Mouse (Mus musculus): Measurements from ENCODE around the gene Gm48552. TPM values are rescaled to one million over a fixed set of nuclear protein-coding genes. Genes with fewer than 3 reads are reported as not detected.

Gm48552 gene
- polyA plus RNA-seq, 1 experiment from 2014 or later = 0.78 TPM

GRCm38 (mm10) chr10:81365073-81365472, 23.7 kb upstream of the Gm48552 start:
- DNase-seq (ENCODE audit: extremely low spot score, low spot score) = no peak
- H3K9me3 ChIP-seq = no peaks in the 10 kb centered on the region
- WGBS = 37% methylated on average over 4 of the region's 4 CpGs
- H3K4me3 ChIP-seq = peak overlapping the region; percentile 49
- peaks cover 40% of the 10 kb centered on the region for H3K27me3 ChIP-seq (ENCODE audit: poor library complexity, severe bottlenecking)
- peak overlapping the region; percentile 60 for H3K27ac ChIP-seq
- peaks cover 82% of the 10 kb centered on the region for H3K4me1 ChIP-seq
- H3K36me3 ChIP-seq (replicated peaks) = peaks cover 60% of the 10 kb centered on the region

GRCm38 (mm10) chr10:81365672-81366476, 22.9 kb upstream of the Gm48552 start, which contains the start of gene 4930404N11Rik:
TSS of gene 4930404N11Rik (minus strand) at chr10:81365816.
- H3K27me3 ChIP-seq (ENCODE audit: poor library complexity, severe bottlenecking) = peaks cover 40% of the 10 kb centered on the region
- WGBS = 18% methylated on average over 12 of the region's 12 CpGs
- H3K27ac ChIP-seq = peak within 1 kb of the TSS; percentile 60
- H3K9me3 ChIP-seq = no peaks in the 10 kb centered on the region
- H3K36me3 ChIP-seq (replicated peaks) = peaks cover 68% of the 10 kb centered on the region
- peak; percentile 74 for DNase-seq (ENCODE audit: extremely low spot score, low spot score)
- H3K4me3 ChIP-seq = peak within 1 kb of the TSS; percentile 49
- peaks cover 75% of the 10 kb centered on the region for H3K4me1 ChIP-seq

DNA sequence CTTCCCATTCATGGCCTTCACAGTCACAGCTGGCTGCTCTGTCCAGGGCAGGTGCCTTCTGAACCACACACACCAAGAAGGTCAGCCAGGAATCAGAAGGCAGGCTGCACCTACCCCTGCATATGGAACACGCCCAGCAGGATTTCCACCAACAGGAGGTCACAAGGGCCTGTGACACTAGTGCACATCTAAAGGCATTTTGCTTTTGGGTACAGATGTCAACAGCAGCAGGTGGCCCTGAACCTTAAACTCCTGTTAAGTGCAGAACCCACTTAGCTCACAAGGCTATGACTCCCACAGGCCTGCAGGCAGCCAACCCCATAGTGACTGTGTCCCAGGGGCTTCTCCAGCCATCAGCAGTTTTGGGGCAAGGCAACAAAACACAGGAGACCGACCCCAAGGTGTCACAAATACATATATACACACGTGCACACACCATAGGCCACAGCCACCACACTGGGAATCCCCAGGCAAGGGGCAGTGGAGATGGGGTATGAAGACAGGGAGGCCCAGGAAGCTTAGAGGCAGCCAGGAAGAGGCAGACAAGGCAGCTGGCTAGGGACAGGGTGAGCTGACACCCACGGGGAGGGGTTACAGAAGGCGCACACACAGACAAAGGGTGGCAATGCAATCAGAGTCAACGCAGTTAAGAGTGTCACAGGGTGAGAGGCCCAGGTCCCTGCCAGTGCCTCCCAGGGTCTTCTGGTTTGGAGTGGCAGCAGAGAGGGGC, 22.2 kb upstream of the Gm48552 start:
- H3K27ac ChIP-seq = peak overlapping the region; percentile 60

DNA sequence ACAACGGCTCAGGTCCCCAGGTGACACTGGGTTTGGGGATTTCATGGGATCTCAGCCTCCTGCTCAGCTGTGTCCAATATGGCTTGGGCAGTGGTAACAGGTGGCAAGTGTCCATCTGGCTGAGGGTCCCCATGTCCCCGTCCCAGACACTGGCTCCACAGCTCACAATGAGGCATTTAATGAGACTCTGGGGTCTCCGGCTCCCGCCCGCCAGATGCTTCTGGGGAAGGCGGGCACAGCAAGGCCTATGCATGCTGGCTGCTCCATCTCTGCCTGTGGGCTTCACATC, 21.7 kb upstream of the Gm48552 start:
- Histone ChIP-seq H3K36me3 (replicated peaks) (peaks cover 70% of the 10 kb centered on the region), H3K4me1 (peaks cover 62% of the 10 kb centered on the region), H3K27ac (no peak overlapping the region), H3K9me3 (no peaks in the 10 kb centered on the region), H3K4me3 (no peak overlapping the region), H3K27me3 (ENCODE audit: poor library complexity, severe bottlenecking) (peaks cover 30% of the 10 kb centered on the region)
- DNase-seq (ENCODE audit: extremely low spot score, low spot score) = no peak
- WGBS = 90% methylated on average over 6 of the region's 6 CpGs

More for the DNA sequence above, 22.2 kb upstream of the Gm48552 start:
- WGBS = 86% methylated on average over 6 of the region's 6 CpGs
- Histone ChIP-seq H3K36me3 (replicated peaks) (peaks cover 70% of the 10 kb centered on the region), H3K4me1 (peaks cover 67% of the 10 kb centered on the region), H3K4me3 (0 out of 2 replicates have a peak overlapping the region, but pooled peaks have one; percentile 49), H3K27me3 (ENCODE audit: poor library complexity, severe bottlenecking) (peaks cover 35% of the 10 kb centered on the region), H3K9me3 (no peaks in the 10 kb centered on the region)
- DNase-seq (ENCODE audit: extremely low spot score, low spot score) = no peak

- Histone ChIP-seq H3K27me3 (ENCODE audit: poor library complexity, severe bottlenecking) (no peaks in the 10 kb centered on the region), H3K27ac (no peak overlapping the region), H3K4me1 (peaks cover 39% of the 10 kb centered on the region), H3K9me3 (no peaks in the 10 kb centered on the region), H3K4me3 (no peak overlapping the region), H3K36me3 (replicated peaks) (peaks cover 63% of the 10 kb centered on the region)
- DNase-seq (ENCODE audit: extremely low spot score, low spot score) = no peak
- WGBS = 96% methylated on average over 10 of the region's 10 CpGs
Measured at GRCm38 (mm10) chr10:81375322-81375721, 13.5 kb upstream of the Gm48552 start.

GRCm38 (mm10) chr10:81376561-81377361, 12.0 kb upstream of the Gm48552 start:
- H3K36me3 ChIP-seq (replicated peaks) = peaks cover 48% of the 10 kb centered on the region
- H3K27me3 ChIP-seq (ENCODE audit: poor library complexity, severe bottlenecking) = no peaks in the 10 kb centered on the region
- no peak for DNase-seq (ENCODE audit: extremely low spot score, low spot score)
- no peaks in the 10 kb centered on the region for H3K9me3 ChIP-seq
- peak overlapping the region; percentile 92 for H3K4me3 ChIP-seq
- H3K27ac ChIP-seq = peak overlapping the region; percentile 98
- WGBS = 41% methylated on average over 6 of the region's 6 CpGs
- H3K4me1 ChIP-seq = peaks cover 39% of the 10 kb centered on the region

DNA sequence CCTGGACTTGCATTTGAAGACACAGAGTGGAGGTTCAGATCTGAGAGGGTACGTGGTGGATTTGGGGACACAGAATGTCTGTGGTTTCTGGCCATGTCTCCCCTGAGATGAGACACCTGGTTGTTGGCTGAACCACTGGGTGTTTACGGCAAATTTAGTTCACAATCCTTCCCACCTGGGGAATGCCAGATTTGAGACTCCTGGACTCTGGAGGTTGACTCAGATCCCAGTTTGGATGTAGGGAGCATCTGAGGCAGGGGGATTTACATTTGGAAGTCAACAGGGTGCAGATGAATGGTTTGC, 11.5 kb upstream of the Gm48552 start:
- Histone ChIP-seq H3K27me3 (ENCODE audit: poor library complexity, severe bottlenecking) (no peaks in the 10 kb centered on the region), H3K9me3 (no peaks in the 10 kb centered on the region), H3K4me3 (peak overlapping the region; percentile 92), H3K36me3 (replicated peaks) (peaks cover 43% of the 10 kb centered on the region), H3K27ac (peak overlapping the region; percentile 98), H3K4me1 (peaks cover 39% of the 10 kb centered on the region)
- 67% methylated on average over 2 of the region's 2 CpGs for WGBS
- DNase-seq (ENCODE audit: extremely low spot score, low spot score) = no peak

DNA sequence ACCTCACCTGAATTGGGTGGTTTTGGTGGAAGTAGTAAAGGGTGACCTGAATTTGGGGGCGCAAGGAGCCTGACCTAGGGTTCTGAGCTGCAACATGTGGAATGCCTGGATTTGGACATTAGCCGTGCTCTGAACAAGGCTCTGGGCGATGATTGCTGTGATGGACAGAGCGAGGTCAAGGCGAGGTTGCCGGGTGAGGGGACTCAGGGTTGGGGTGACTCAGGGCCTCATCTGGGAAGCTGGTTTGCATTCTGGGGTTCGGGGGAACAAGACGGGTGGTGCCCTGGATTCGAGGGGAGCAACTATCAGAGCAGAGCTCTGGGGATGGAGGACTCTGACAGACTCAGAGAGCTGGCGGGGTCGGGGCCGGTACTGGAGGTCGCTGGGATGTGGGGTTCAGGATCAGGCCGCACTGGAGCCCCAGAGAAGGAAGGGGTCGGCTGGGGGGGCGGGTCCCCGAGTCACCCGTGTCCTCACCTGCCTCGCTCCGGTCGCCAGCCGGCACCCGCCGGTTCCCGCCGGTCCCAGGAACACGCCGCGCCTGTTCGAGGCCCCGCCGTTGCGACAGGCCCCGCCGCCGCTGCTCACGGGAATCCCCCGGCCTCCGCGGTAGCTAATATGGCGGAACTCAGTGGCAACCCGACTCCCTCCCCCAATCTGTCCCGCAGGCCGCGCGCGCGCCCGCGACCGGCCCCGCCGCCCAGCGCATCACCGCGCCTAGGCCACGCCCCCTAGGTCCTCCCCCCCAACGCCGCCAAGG, 10.8 kb upstream of the Gm48552 start, which contains the start of gene Fzr1:
Fzr1 (minus strand) TSS at position 724 of the 760 bp plus-strand sequence.
- WGBS = under 1% methylated on average over 58 of the region's 59 CpGs
- H3K4me3 ChIP-seq = peak within 1 kb of the TSS; percentile 92
- peaks cover 36% of the 10 kb centered on the region for H3K4me1 ChIP-seq
- DNase-seq (ENCODE audit: extremely low spot score, low spot score) = no peak
- peak within 1 kb of the TSS; percentile 98 for H3K27ac ChIP-seq
- H3K27me3 ChIP-seq (ENCODE audit: poor library complexity, severe bottlenecking) = no peaks in the 10 kb centered on the region
- H3K9me3 ChIP-seq = no peaks in the 10 kb centered on the region
- H3K36me3 ChIP-seq (replicated peaks) = peaks cover 36% of the 10 kb centered on the region

DNA sequence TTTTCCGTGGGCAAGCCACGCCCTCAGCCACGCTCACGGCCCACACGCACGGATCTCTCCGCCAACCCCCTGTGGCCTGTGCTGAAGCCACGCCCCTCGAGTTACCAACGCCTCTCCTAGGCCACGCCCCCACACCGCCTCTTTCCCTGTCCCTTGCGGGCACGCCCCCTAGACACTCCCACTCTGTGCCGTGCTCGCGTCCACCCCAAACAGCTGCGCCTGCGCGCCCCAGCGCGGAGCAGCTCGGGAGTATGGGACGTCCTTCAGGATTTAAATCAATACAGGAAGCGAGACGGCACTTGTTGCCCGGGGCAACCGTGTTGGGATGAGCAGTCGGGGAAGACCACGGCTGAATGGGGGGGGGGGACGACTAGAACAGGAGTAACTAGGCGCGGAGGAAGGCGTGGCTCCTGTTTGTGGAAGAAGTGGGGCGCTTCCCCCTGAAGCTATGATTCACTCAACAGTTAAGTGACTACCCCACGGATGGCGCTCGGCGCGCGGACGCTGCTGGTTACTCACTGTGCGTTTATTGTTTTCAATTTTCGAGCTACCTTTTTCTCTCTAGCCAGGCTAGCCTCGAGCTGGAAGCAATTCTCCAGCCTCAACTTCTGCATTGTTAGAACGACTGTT, 10.1 kb upstream of the Gm48552 start:
- WGBS = under 1% methylated on average over 46 of the region's 46 CpGs
- H3K27ac ChIP-seq = peak overlapping the region; percentile 98
- peaks cover 30% of the 10 kb centered on the region for H3K4me1 ChIP-seq
- peak; percentile 100 for DNase-seq (ENCODE audit: extremely low spot score, low spot score)
- H3K4me3 ChIP-seq = peak overlapping the region; percentile 92
- H3K27me3 ChIP-seq (ENCODE audit: poor library complexity, severe bottlenecking) = no peaks in the 10 kb centered on the region
- no peaks in the 10 kb centered on the region for H3K9me3 ChIP-seq
- peaks cover 29% of the 10 kb centered on the region for H3K36me3 ChIP-seq (replicated peaks)

DNA sequence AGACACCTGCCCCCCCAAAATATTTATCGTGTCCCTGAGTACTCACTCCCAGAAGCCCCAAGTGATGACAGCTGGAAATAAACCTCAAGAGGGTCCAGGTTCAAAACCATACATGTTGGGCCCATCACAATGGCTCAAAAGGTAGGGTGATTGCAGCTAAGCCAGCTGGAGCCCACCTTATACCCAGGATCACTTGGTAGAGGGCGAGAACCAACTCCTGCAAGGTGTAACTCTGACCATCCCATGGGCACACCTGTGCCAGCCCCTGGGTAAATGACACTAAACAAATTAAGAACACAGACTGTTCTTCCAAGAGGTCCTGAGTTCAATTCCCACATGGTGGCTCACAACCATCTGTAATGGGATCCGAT, 9.6 kb upstream of the Gm48552 start:
- Histone ChIP-seq H3K27ac (peak overlapping the region; percentile 98), H3K4me3 (peak overlapping the region; percentile 92), H3K27me3 (ENCODE audit: poor library complexity, severe bottlenecking) (no peaks in the 10 kb centered on the region), H3K36me3 (replicated peaks) (peaks cover 24% of the 10 kb centered on the region), H3K9me3 (no peaks in the 10 kb centered on the region), H3K4me1 (peaks cover 30% of the 10 kb centered on the region)
- WGBS = 60% methylated on average over 3 of the region's 3 CpGs
- no peak for DNase-seq (ENCODE audit: extremely low spot score, low spot score)

DNA sequence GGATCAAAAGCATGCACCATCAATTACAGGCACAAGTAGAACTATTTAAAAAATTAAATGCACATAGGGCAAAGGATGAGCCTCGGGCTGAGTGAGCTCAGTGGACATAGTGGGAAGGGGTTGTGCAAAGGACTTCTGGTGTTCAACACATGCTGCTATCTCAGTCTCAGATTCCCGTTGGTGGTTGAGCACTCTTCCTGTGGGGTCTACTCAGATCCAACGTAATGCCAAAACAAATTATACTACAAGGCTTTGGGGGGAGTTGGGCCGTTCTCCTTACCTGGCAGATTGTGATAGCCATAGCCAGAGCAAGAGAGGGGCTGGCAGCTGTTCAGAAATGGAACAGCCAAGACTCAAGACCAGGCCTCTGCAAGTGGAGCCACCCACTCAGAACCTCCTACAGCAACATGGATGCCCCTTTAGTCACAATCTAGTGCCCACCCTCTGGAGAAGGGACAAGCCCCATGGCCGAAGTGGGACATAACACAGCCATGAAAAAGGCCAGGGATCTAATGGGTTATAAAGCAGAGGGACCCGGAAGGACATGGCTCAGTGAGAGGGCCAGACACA, 8.9 kb upstream of the Gm48552 start:
- no peaks in the 10 kb centered on the region for H3K9me3 ChIP-seq
- 93% methylated on average over 6 of the region's 6 CpGs for WGBS
- H3K4me1 ChIP-seq = peaks cover 34% of the 10 kb centered on the region
- H3K27ac ChIP-seq = peak overlapping the region; percentile 98
- DNase-seq (ENCODE audit: extremely low spot score, low spot score) = no peak
- H3K4me3 ChIP-seq = peak overlapping the region; percentile 92; the same call in 1 of the 2 replicates
- no peaks in the 10 kb centered on the region for H3K27me3 ChIP-seq (ENCODE audit: poor library complexity, severe bottlenecking)
- peaks cover 17% of the 10 kb centered on the region for H3K36me3 ChIP-seq (replicated peaks)

All from forebrain, embryonic 10.5 days (tissue).